Mouse (Mus musculus) midbrain, embryonic 11.5 days (tissue): ENCODE results near the gene Stra6. TPM values are rescaled to one million over a fixed set of nuclear protein-coding genes. Genes with fewer than 3 reads are reported as not detected.

Source experiments
- ATAC-seq: fragments of 200-750 bp; cut with Nextera tagmentation; 2 replicates; pipeline ENCODE4 v1.8.0; 2017; ENCODE audit warnings: moderate TSS enrichment, moderate library complexity; ENCODE audit not compliant: low FRiP score
- DNase-seq: peaks from one replicate; pipeline ENCODE4 v3.0.0; 2015; ENCODE audit warnings: low spot score; ENCODE audit errors: missing footprints
- H3K27ac ChIP-seq: fragments of 300-500 bp; sonication (generic); 2 replicates; pipeline ENCODE4 v1.5.1; 2014; ENCODE audit warnings: low read depth, low read length
- H3K27me3 ChIP-seq: fragments of 300-500 bp; sonication (generic); 2 replicates; pipeline ENCODE4 v1.6.1; 2014; ENCODE audit warnings: mild to moderate bottlenecking, low read length, moderate library complexity, mixed read lengths; ENCODE audit not compliant: control insufficient read depth, insufficient read depth
- H3K36me3 ChIP-seq: fragments of 300-500 bp; sonication (generic); 2 replicates; pipeline ENCODE4 v1.6.1; 2014; ENCODE audit warnings: mild to moderate bottlenecking, low read length, moderate library complexity, mixed read lengths; ENCODE audit not compliant: control insufficient read depth, insufficient read depth
- H3K4me1 ChIP-seq: fragments of 300-500 bp; sonication (generic); 2 replicates; pipeline ENCODE4 v1.6.1; 2014; ENCODE audit warnings: low read length; ENCODE audit not compliant: control insufficient read depth, insufficient read depth
- H3K4me2 ChIP-seq: fragments of 300-500 bp; sonication (generic); 2 replicates; pipeline ENCODE4 v1.6.1; 2014; ENCODE audit warnings: mild to moderate bottlenecking, moderate library complexity
- H3K4me3 ChIP-seq: fragments of 300-500 bp; sonication (generic); 2 replicates; pipeline ENCODE4 v1.5.1; 2014; ENCODE audit warnings: low read depth, low read length
- H3K9ac ChIP-seq: fragments of 300-500 bp; sonication (generic); 2 replicates; pipeline ENCODE4 v1.6.1; 2014; ENCODE audit warnings: low read length
- H3K9me3 ChIP-seq: fragments of 300-500 bp; sonication (generic); 2 replicates; pipeline ENCODE4 v1.6.1; 2016; ENCODE audit warnings: low read length; ENCODE audit not compliant: control insufficient read depth
- WGBS: fragments of 180-500 bp; shearing (Covaris S2); extraction: QIAGEN DNeasy Blood & Tissue Kit; methylation state at CpG from one replicate; pipeline ENCODE4 v1.1.7; 2014; 5-methylcytosine and 5-hydroxymethylcytosine counted together
- polyA plus RNA-seq: library from polyadenylated mRNA; unstranded; fragments of >200 nt; fragmentation: Nextera tagmentation; extraction: Ambion mirVana; gene quantifications from 2 replicates; pipeline ENCODE4 v1.2.1, GENCODE M21; 2014

Gene Stra6
- polyA plus RNA-seq, 1 experiment from 2014 or later = 9.7 TPM

- Histone ChIP-seq H3K27me3 (no peaks in the 10 kb centered on the region), H3K4me3 (no peak overlapping the region), H3K9me3 (no peaks in the 10 kb centered on the region), H3K27ac (no peak overlapping the region), H3K4me1 (peaks cover 14% of the 10 kb centered on the region; the same call in 1 of the 2 replicates), H3K9ac (no peak overlapping the region), H3K36me3 (no peaks in the 10 kb centered on the region), H3K4me2 (no peak overlapping the region)
- WGBS = 82% methylated on average over 5 of the region's 5 CpGs
- ATAC-seq (no peak), DNase-seq (peak; percentile 41)
These were observed 7.9 kb upstream of the Stra6 start for GRCm38 (mm10) chr9:58055666-58056065.

GRCm38 (mm10) chr9:58059920-58060319, 3.7 kb upstream of the Stra6 start:
- Histone ChIP-seq H3K27ac (peak overlapping the region; percentile 75; the same call in 1 of the 2 replicates), H3K27me3 (no peaks in the 10 kb centered on the region), H3K36me3 (no peaks in the 10 kb centered on the region), H3K9me3 (no peaks in the 10 kb centered on the region), H3K4me2 (no peak overlapping the region), H3K4me3 (no peak overlapping the region), H3K9ac (no peak overlapping the region), H3K4me1 (peaks cover 10% of the 10 kb centered on the region; the same call in 1 of the 2 replicates)
- DNase-seq = peak; percentile 35
- 41% methylated on average over 1 of the region's 1 CpGs for WGBS
- ATAC-seq = no peak

GRCm38 (mm10) chr9:58060677-58061667, 2.6 kb upstream of the Stra6 start:
- no peaks in the 10 kb centered on the region for H3K9me3 ChIP-seq
- no peaks in the 10 kb centered on the region for H3K36me3 ChIP-seq
- H3K9ac ChIP-seq = no peak overlapping the region
- no peak overlapping the region for H3K4me3 ChIP-seq
- peaks cover 18% of the 10 kb centered on the region for H3K4me1 ChIP-seq
- DNase-seq (peak; percentile 99), ATAC-seq (peak; percentile 73)
- no peak overlapping the region for H3K4me2 ChIP-seq
- WGBS = 9% methylated on average over 23 of the region's 23 CpGs
- H3K27ac ChIP-seq = peak overlapping the region; percentile 75
- no peaks in the 10 kb centered on the region for H3K27me3 ChIP-seq

GRCm38 (mm10) chr9:58065532-58065931, 1.9 kb downstream of the Stra6 start:
- H3K9ac ChIP-seq = no peak overlapping the region
- DNase-seq (no peak), ATAC-seq (peak; percentile 53; the same call in 1 of the 2 replicates)
- no peaks in the 10 kb centered on the region for H3K9me3 ChIP-seq
- peak overlapping the region; percentile 57 for H3K27ac ChIP-seq
- no peak overlapping the region for H3K4me3 ChIP-seq
- no peaks in the 10 kb centered on the region for H3K27me3 ChIP-seq
- no peaks in the 10 kb centered on the region for H3K36me3 ChIP-seq
- peaks cover 15% of the 10 kb centered on the region for H3K4me1 ChIP-seq
- no peak overlapping the region for H3K4me2 ChIP-seq
- 31% methylated on average over 6 of the region's 6 CpGs for WGBS

- Histone ChIP-seq H3K4me2 (no peak overlapping the region), H3K9me3 (no peaks in the 10 kb centered on the region), H3K4me3 (no peak overlapping the region), H3K9ac (no peak overlapping the region), H3K36me3 (no peaks in the 10 kb centered on the region), H3K27me3 (no peaks in the 10 kb centered on the region), H3K4me1 (peaks cover 11% of the 10 kb centered on the region), H3K27ac (peak overlapping the region; percentile 57)
- 77% methylated on average over 6 of the region's 6 CpGs for WGBS
- ATAC-seq (no peak), DNase-seq (peak; percentile 78)
These were observed 2.6 kb downstream of the Stra6 start for GRCm38 (mm10) chr9:58065977-58066730.

GRCm38 (mm10) chr9:58066731-58067095, 3.1 kb downstream of the Stra6 start:
- Histone ChIP-seq H3K27me3 (no peaks in the 10 kb centered on the region), H3K4me3 (no peak overlapping the region), H3K9me3 (no peaks in the 10 kb centered on the region), H3K4me2 (no peak overlapping the region), H3K36me3 (no peaks in the 10 kb centered on the region), H3K9ac (no peak overlapping the region), H3K27ac (no peak overlapping the region), H3K4me1 (peaks cover 13% of the 10 kb centered on the region)
- WGBS = 91% methylated on average over 6 of the region's 6 CpGs
- DNase-seq (peak; percentile 75), ATAC-seq (no peak)

GRCm38 (mm10) chr9:58067546-58067945, 4.0 kb downstream of the Stra6 start:
- H3K4me1 ChIP-seq = peaks cover 14% of the 10 kb centered on the region
- no peak overlapping the region for H3K9ac ChIP-seq
- DNase-seq (no peak), ATAC-seq (no peak)
- no peak overlapping the region for H3K4me2 ChIP-seq
- no peak overlapping the region for H3K4me3 ChIP-seq
- 85% methylated on average over 3 of the region's 3 CpGs for WGBS
- no peaks in the 10 kb centered on the region for H3K27me3 ChIP-seq
- no peak overlapping the region for H3K27ac ChIP-seq
- no peaks in the 10 kb centered on the region for H3K36me3 ChIP-seq
- no peaks in the 10 kb centered on the region for H3K9me3 ChIP-seq

GRCm38 (mm10) chr9:58074561-58074960, 11.0 kb downstream of the Stra6 start:
- WGBS = 58% methylated on average over 3 of the region's 3 CpGs
- Histone ChIP-seq H3K4me3 (no peak overlapping the region), H3K27ac (0 out of 2 replicates have a peak overlapping the region, but pooled peaks have one; percentile 35), H3K4me1 (peaks cover 3% of the 10 kb centered on the region), H3K4me2 (no peak overlapping the region), H3K36me3 (no peaks in the 10 kb centered on the region), H3K9me3 (no peaks in the 10 kb centered on the region), H3K27me3 (no peaks in the 10 kb centered on the region), H3K9ac (no peak overlapping the region)
- peak; percentile 69 for DNase-seq
- peak; percentile 59; the same call in 1 of the 2 replicates for ATAC-seq

GRCm38 (mm10) chr9:58084586-58084985, 21.0 kb downstream of the Stra6 start:
- no peak for ATAC-seq
- H3K36me3 ChIP-seq = no peaks in the 10 kb centered on the region
- H3K27ac ChIP-seq = no peak overlapping the region
- no peak overlapping the region for H3K4me2 ChIP-seq
- H3K4me1 ChIP-seq = peaks cover 23% of the 10 kb centered on the region
- no peak for DNase-seq
- H3K9ac ChIP-seq = no peak overlapping the region
- H3K27me3 ChIP-seq = no peaks in the 10 kb centered on the region; the same call in 1 of the 2 replicates
- no peaks in the 10 kb centered on the region for H3K9me3 ChIP-seq
- H3K4me3 ChIP-seq = no peak overlapping the region
- WGBS = 26% methylated on average over 8 of the region's 8 CpGs
